Mouse (Mus musculus) cerebellum, adult 2 months (tissue): ENCODE data around the gene Dnal1.

Experiments used
- CTCF ChIP-seq: fragments of 200-500 bp; IDR thresholded peaks from 2 replicates; pipeline ENCODE4 v1.5.1; 2011; ENCODE audit warnings: low read depth, mild to moderate bottlenecking, control low read depth, low read length, moderate library complexity, borderline replicate concordance; ENCODE audit not compliant: insufficient read depth
- POLR2A ChIP-seq: fragments of 200-500 bp; IDR thresholded peaks from 2 replicates; pipeline ENCODE4 v1.6.1; 2011; ENCODE audit warnings: low read length, control low read depth, borderline replicate concordance; ENCODE audit not compliant: insufficient read depth

- TF ChIP-seq CTCF (no peak), POLR2A (no peak)
Observed at GRCm38 (mm10) chr12:84160491-84160890, 46.3 kb downstream of the Dnal1 start.
